Mouse (Mus musculus): ENCODE measurements at regions not wholly inside any gene's neighbourhood (a gene's known extent, or its start where the extent isn't known, plus 50 kb on each side); places are given as distances from the start of the nearest gene placed in this dataset.
A peak's percentile ranks its signal among the peaks of the same experiment; 100 is the strongest.

- no peak for DNase-seq
Measured at GRCm38 (mm10) chr7:133468346-133468745, 133.6 kb downstream of the Tex36 start.

DNA sequence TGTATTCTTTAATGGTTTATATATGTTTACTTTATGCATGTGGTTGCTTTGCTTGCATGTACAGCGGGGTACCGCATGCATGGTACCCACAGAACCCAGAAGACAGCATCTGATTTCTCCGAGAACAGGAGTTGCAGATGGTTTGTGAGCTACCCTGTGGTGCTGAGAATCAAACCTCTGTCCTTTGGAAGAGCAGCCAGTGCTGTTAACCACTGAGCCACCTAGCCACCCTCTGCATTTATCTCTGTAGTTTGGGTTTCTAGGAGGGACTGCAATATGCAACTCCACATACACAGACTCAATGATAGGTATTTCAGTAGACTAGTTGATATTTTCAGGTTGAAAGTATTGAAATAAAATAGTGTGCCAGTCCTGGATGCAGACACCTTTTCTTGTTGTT lies 134.4 kb downstream of the Tex36 start:
- no peak for DNase-seq

GRCm38 (mm10) chr7:133459306-133459705 lies 142.7 kb downstream of the Tex36 start:
- no peak for DNase-seq

DNA sequence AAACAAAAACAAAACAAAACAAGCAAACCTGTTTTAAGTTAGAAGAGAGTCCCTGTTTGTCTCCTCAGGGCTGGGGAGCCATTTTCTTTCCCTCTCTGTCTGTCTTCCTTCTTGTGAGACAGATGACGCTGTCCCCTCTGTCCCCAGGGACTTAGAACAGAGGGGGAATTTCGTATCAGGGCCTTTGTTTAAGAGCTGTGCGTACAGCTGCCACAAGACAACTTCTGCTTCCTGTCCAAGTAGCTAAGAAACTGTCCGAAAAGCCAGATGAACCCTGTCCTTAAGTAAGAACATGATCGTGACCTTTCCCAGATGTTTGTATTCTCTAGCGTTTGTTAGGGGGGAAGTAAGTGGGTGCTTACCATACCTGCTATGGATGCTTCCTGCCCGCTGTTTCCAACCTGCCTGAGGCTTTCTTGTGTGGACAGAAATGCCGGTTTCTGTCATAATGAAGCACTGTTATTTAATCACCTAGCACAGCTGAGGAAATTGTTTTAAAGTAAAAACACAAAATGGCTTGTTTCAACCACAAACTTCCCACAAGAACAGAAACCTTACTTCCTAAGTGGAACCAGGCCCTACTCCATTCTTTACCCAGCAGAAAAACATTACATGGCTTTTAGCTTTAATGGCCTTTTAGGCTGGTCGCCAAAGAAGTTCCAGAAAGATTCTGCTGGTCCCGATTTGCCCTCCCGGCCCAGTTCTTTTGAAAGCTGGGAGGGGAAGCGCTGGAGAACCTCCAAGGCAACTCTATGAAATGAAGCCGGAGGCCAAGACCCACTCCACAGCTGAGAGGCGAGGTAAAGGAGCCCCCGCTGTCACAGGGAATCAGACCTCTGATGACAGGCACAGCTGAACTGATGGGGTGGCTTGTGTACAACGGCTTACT lies 144.3 kb downstream of the Tex36 start:
- DNase-seq = peak; percentile 21 to 46

DNA sequence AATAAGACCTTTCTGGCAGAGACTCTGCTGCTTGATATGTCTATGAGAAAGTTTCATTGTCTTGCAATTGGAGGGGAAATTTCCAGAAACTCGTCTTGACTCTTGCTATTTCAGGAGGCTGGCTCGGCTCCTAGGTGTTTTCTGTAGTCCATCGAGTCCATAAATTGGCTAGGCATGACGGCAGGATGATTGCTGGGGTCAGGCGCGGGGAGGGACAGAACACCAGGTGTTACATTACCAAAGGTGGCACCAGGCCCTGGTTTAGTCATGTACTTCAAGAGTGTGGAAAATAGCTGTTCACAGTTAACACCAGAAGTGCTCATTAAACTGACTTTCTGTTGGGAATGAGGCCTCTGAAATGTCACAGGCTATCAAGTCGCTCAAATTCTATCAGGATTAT lies 151.7 kb downstream of the Tex36 start:
- DNase-seq = no peak

- DNase-seq = no peak
Measured at GRCm38 (mm10) chr7:133447079-133447478, 154.9 kb downstream of the Tex36 start.

- no peak for DNase-seq
Measured at GRCm38 (mm10) chr7:133441661-133442060, 160.3 kb downstream of the Tex36 start.

- no peak for DNase-seq
Measured at GRCm38 (mm10) chr7:133441169-133441568, 160.8 kb downstream of the Tex36 start.

DNA sequence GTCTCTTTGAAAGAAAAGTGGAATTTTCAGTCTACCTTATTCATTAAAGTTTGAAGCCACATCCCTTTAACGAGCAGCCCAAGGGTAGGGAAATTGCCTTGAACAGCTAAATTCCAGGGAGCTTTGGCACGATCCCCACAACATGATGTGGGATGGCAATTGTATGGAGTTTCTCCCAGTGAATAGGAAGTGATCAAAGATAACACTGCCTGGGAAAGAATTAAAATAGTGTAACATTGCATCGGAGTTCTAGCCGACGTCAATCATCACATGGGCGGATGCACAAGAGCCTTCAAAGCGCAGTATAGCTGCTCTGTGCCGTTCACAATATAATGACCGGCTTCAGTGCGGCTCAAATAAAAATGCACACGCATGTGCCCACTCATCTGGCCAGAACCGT lies 161.2 kb downstream of the Tex36 start:
- no peak for DNase-seq

- DNase-seq = no peak
Measured at GRCm38 (mm10) chr7:133440086-133440485, 161.9 kb downstream of the Tex36 start.

DNA sequence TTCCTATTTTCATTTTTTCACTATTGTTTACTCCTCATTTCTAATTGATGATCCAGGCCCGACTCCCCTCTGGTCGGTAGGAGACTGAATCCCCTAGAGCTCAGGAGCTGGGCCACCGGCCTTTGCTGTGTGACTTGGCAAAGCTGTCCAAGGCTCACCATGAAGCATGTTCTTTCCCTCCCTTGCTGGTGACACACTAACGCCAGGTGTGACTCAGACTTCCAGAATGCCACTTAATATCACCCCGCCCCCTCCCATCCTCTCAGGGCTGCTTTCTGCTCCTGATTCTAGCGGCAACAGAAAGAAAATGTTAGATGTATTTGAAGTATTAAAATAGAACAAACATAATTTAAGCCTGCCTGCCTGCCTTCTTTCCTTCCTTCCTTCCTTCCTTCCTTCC lies 163.3 kb downstream of the Tex36 start:
- DNase-seq = no peak

DNA sequence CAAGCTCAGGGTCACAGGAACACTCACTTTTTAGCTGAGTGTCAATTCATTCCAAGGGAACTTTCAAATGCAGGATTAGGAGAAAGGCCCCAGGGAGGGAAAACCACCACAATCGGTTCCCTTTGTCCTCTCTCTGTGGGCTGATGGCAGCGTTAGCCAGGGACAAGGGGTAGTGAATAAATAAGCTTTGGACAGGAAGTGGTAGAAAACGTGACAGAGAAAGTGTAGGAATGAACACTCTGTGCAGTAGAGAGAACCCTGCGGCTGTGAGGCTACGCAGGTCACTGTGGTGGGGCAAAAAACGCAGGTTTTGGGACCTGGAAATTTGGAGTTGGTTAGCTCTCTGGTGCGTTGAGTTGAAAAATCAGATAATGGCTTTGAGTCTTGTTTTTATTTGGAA lies 164.1 kb downstream of the Tex36 start:
- DNase-seq = no peak

- DNase-seq = no peak
Measured at GRCm38 (mm10) chr7:133435596-133436357, 166.2 kb downstream of the Tex36 start.

GRCm38 (mm10) chr7:133434027-133434820 lies 167.7 kb downstream of the Tex36 start:
- no peak for DNase-seq

DNA sequence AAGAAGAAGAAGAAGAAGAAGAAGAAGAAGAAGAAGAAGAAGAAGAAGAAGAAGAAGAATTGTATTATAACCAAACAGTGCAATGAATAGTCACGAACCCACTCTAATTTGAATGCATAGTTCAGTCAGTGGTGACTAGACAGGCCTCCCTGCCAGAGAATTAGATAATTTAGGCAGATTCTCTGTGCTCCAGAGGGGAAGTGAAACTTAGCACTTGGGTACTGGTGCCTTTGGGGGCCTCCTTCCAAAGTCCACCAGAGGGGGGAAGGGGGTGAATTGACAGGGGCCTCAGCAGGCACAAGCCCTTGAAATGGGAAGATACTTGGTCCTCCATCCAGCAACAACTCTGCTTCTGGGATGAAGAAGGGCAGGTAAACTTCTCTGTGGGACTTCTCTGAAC lies 169.6 kb downstream of the Tex36 start:
- DNase-seq = no peak

- no peak for DNase-seq
Measured at GRCm38 (mm10) chr7:133402072-133402471, 199.9 kb downstream of the Tex36 start.

DNA sequence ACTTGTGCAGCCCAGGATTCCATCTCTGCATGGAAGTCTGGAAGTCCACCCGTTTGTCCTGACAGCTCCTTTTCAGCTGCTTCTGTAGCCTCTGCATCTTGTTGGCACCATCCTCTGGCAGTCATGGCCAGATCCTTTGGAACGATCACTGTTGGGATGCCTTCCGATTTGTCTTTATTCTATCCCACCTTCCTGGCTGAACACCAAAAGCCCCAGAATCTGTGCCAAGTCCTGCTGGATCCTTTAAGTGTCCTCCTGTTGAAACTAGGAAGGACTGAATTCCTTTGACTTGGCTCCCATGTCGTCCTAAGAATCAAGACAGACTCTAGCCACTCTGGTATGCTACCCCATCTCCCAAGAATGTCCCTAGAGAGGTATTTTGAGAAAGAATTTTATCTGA lies 201.3 kb downstream of the Tex36 start:
- no peak for DNase-seq

- DNase-seq = no peak
Measured at GRCm38 (mm10) chr7:133388716-133389115, 213.2 kb downstream of the Tex36 start.

DNA sequence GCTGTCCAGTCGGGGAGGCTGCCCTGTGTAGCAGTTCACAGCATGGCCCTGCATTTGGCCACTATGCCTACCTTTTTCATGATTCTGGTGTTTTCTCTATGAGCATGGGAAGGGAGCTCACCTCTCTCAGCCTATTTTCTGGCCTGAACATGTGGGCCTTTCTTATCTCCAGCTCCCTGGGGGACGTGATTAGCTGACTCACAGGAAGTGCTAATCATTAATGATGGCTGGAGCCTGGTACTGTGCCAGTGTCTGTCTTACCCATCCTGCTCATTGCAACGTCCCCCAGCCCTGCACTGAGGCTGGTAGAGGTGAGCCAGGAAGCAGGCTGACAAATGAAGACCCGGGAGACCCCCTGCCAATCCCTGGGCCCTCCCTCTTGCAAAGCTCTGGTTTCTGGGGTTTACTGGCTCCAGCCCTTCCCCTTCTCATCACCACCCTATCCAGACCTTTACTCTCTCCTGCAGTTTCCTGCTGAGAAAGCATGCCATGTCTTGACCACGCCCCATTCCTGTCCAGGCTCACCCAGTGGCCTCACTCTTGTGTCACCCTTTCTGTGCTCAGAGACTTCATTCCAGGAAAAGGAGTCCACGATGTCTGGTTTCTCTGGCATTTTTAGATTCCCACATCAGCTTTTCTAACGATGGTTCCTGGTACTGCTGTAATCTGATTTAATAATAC lies 219.8 kb downstream of the Tex36 start:
- DNase-seq = peak in 1 of 2 experiments; percentile 4

DNA sequence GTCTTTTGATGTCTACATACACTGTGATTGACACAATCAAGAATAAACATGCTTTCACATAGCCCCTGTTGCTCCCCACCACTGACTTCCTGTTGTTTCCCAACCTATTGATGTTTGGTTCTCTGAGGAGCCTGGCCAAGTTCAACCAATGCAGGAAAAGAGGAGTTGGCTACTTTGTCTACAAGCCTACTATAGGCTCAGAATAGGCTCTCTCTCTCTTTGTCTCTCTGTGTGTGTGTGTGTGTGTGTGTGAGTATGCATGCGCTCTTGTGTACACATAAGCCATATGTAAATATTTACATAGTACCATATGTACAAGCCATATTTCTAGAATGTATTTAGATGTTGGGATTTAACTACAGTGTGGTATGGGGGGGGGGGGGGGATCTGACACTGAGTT lies 222.6 kb downstream of the Tex36 start:
- no peak for DNase-seq

DNA sequence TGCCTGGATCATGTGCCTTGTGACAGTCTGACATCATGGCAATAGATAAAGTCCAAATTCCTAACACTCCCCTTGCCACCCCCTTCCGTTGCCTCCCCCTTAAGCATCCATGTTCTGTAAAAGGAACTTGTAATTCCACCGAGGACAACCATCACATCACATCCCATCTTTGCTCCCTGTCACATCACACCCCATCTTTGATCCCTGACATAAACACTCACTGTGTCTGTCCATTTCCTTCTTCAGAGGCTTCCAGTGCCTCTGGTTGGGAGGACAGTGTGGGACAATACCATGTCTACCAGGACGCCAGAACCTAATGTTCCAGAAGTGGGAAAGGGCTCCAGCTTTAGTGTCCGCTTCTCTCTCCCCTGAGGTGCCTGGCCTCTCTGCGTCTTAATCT lies 223.6 kb downstream of the Tex36 start:
- DNase-seq = no peak

DNA sequence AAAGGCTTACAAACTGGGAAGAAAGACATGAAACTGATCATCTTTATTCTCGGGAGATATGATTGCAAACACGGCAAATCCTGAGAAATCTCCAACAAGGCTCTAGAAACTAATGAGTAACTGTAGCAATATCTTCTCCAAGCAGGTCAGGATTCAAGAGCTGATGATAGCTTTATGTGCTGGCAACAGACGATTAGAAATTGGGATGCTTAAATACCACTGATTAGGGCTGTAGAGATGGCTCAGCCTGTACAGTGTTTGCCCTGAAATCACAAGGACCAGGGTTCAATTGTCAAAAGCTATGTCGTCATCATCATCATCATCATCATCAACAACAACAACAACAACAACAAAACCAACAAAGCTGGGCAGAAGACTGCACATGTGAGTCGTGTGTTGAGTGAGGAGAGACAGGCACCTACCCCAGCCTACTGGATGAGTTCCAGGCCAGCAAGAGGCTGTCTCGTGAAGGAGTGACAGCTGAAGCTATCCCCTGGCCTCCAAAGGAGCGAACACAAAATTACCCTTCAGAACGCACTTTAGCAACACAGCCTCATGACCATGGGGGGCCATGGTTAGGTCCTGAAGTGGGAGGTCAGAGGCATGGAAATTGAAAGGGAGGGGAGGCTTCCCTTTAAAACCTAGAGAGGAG lies 225.0 kb downstream of the Tex36 start:
- no peak for DNase-seq

Data from kidney, postnatal 25 days (tissue).